Comparison of ENCODE assay signal across 28 mouse cellular contexts in the genomic region with DNA sequence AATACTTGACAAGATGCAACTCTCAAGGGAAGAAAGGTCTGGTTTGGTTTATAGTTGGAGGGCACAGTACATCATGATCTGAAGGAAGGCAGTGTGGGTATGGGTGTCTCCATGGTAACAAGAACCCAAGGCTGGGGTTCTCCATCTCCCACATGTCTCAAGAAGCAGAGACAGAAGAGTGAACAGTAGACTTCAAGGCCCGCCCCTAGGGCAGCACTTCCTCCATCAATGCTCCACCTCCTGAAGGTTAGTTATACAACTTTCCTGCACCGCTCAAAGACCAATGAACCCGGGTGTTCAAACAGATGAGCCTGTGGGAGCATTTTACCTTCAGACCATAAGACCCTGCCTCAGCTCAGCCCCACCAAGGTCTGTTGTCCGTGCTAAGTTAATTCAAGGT. TPM values are rescaled to one million over a fixed set of nuclear protein-coding genes. Genes with fewer than 3 reads are reported as not detected.
"Had no signal": no experiment of that assay in that cellular context is flagged by ENCODE, and none has a peak within 500 bp of the region (broad histone marks: within the 10 kb centered on the region; RNA-seq: fewer than 3 reads in every experiment).

No protein-coding gene starts in this region.

- H3K9ac ChIP-seq: hindbrain, embryonic 12.5 days; hindbrain, embryonic 14.5 days; intestine, embryonic 15.5 days; limb, embryonic 13.5 days; limb, embryonic 15.5 days; liver, embryonic 12.5 days; liver, embryonic 14.5 days had no signal

- H3K4me1 ChIP-seq: hindbrain, embryonic 12.5 days; intestine, embryonic 15.5 days; limb, embryonic 15.5 days; liver, embryonic 12.5 days had no signal

- H3K9me3 ChIP-seq: intestine, embryonic 15.5 days; limb, embryonic 13.5 days; limb, embryonic 15.5 days had no signal

- H3K27me3 ChIP-seq: hindbrain, embryonic 12.5 days; intestine, embryonic 15.5 days; limb, embryonic 13.5 days; limb, embryonic 15.5 days had no signal

- DNase-seq: gastrocnemius, adult 2 months; gastrocnemius, postnatal 10 days; gastrocnemius, postnatal 25 days; heart, adult 18-20 months; heart, postnatal 10 days; heart, postnatal 4 days; kidney, adult 18-20 months; kidney, adult 8-10 months; kidney, postnatal 10 days; kidney, postnatal 25 days; kidney, postnatal 4 days; layer of hippocampus, adult 9-11 months; layer of hippocampus, postnatal 36 days; left cerebral cortex, postnatal 4 days had no signal

- ATAC-seq: hindbrain, embryonic 16.5 days; intestine, embryonic 15.5 days; intestine, postnatal 0 days; liver, embryonic 12.5 days had no signal

- H3K36me3 ChIP-seq: hindbrain, embryonic 10.5 days; hindbrain, embryonic 12.5 days; intestine, embryonic 15.5 days; limb, embryonic 13.5 days; limb, embryonic 15.5 days; liver, embryonic 12.5 days had no signal

- H3K4me2 ChIP-seq: heart, embryonic 11.5 days; hindbrain, embryonic 12.5 days; hindbrain, embryonic 14.5 days; intestine, embryonic 15.5 days; limb, embryonic 13.5 days; limb, embryonic 15.5 days; liver, embryonic 12.5 days had no signal

- H3K4me3 ChIP-seq: gastrocnemius, adult 2 months; hindbrain, embryonic 10.5 days; hindbrain, embryonic 12.5 days; intestine, embryonic 15.5 days; layer of hippocampus, adult 2 months; limb, embryonic 13.5 days; limb, embryonic 15.5 days; liver, embryonic 12.5 days had no signal

- H3K27ac ChIP-seq: gastrocnemius, adult 2 months; hindbrain, embryonic 10.5 days; hindbrain, embryonic 12.5 days; hindbrain, embryonic 14.5 days; intestine, embryonic 15.5 days; layer of hippocampus, adult 2 months; limb, embryonic 13.5 days; limb, embryonic 15.5 days; liver, embryonic 12.5 days; liver, embryonic 14.5 days had no signal

RNA-seq across cellular contexts. Expression of gene Cstad, which starts 23.2 kb away (rescaled TPM):
- total RNA-seq: granulocyte monocyte progenitor cell, adult 5-6 weeks had no signal
- polyA plus RNA-seq: liver, adult 2 months had no signal
